Mouse (Mus musculus) forebrain, postnatal 0 days (tissue): Measurements from ENCODE around the gene D430041D05Rik. TPM values are rescaled to one million over a fixed set of nuclear protein-coding genes. Genes with fewer than 3 reads are reported as not detected.

Experiments
- ATAC-seq: fragments of 200-750 bp; cut with Nextera tagmentation; 2 replicates; pipeline ENCODE4 v1.8.0; 2017; ENCODE audit warnings: mild to moderate bottlenecking, moderate library complexity
- DNase-seq: peaks from one replicate; pipeline ENCODE4 v3.0.0-alpha.2; 2015
- H3K27ac ChIP-seq: fragments of 300-500 bp; sonication (generic); 2 replicates; pipeline ENCODE4 v1.5.1; 2014; ENCODE audit warnings: low read depth, mild to moderate bottlenecking, antibody characterized with exemption, low read length, moderate library complexity, mixed read lengths
- H3K27me3 ChIP-seq: fragments of 300-500 bp; sonication (generic); 2 replicates; pipeline ENCODE4 v1.6.1; 2014; ENCODE audit warnings: mild to moderate bottlenecking, low read length, mixed read lengths; ENCODE audit not compliant: insufficient read depth
- H3K36me3 ChIP-seq: fragments of 300-500 bp; sonication (generic); 2 replicates; pipeline ENCODE4 v1.6.1; 2014; ENCODE audit warnings: mild to moderate bottlenecking, moderate library complexity; ENCODE audit not compliant: insufficient read depth
- H3K4me1 ChIP-seq: fragments of 300-500 bp; sonication (generic); 2 replicates; pipeline ENCODE4 v1.6.1; 2014; ENCODE audit warnings: antibody characterized with exemption; ENCODE audit not compliant: insufficient read depth
- H3K4me2 ChIP-seq: fragments of 300-500 bp; sonication (generic); 2 replicates; pipeline ENCODE4 v1.6.1; 2014; ENCODE audit warnings: low read depth, mild to moderate bottlenecking, moderate library complexity
- H3K4me3 ChIP-seq: fragments of 300-500 bp; sonication (generic); 2 replicates; pipeline ENCODE4 v1.5.1; 2014; ENCODE audit warnings: low read depth, low read length, mixed read lengths
- H3K9ac ChIP-seq: fragments of 300-500 bp; sonication (generic); 2 replicates; pipeline ENCODE4 v1.6.1; 2014; ENCODE audit warnings: mild to moderate bottlenecking
- H3K9me3 ChIP-seq: fragments of 300-500 bp; sonication (generic); 2 replicates; pipeline ENCODE4 v1.6.1; 2016; ENCODE audit warnings: low read length
- CTCF ChIP-seq: sonication (generic); IDR thresholded peaks from 2 replicates; pipeline ENCODE4 v1.5.1; 2016; ENCODE audit warnings: antibody characterized with exemption, control low read depth, low read depth
- WGBS: fragments of 180-500 bp; shearing (Covaris S2); extraction: QIAGEN DNeasy Blood & Tissue Kit; methylation state at CpG from one replicate; pipeline ENCODE4 v1.1.7; 2014; 5-methylcytosine and 5-hydroxymethylcytosine counted together
- polyA plus RNA-seq: library from polyadenylated mRNA; unstranded; fragments of >200 nt; fragmentation: Nextera tagmentation; extraction: Ambion mirVana; gene quantifications from 2 replicates; pipeline ENCODE4 v1.2.1, GENCODE M21; 2015
- total RNA-seq: library from RNA; depleted of rRNA; stranded (reverse); fragments of >200 nt; gene quantifications from 2 replicates; pipeline ENCODE4 v1.2.3, GENCODE M21; 2014

The D430041D05Rik gene
- total and polyA plus RNA-seq, 2 experiments from 2014 or later = 11.1 to 58.9 TPM

- Histone ChIP-seq H3K4me1 (no peaks in the 10 kb centered on the region), H3K9me3 (no peaks in the 10 kb centered on the region), H3K4me2 (no peak overlapping the region), H3K27ac (no peak overlapping the region), H3K4me3 (no peak overlapping the region), H3K9ac (no peak overlapping the region), H3K36me3 (no peaks in the 10 kb centered on the region), H3K27me3 (no peaks in the 10 kb centered on the region)
- DNase-seq (peak; percentile 91), ATAC-seq (peak; percentile 83)
- 47% methylated on average over 8 of the region's 8 CpGs for WGBS
- peak; percentile 97 for TF ChIP-seq CTCF
These were observed 276.4 kb downstream of the D430041D05Rik start for GRCm38 (mm10) chr2:104134150-104135056.

GRCm38 (mm10) chr2:104133042-104133810 is 277.6 kb downstream of the D430041D05Rik start:
- WGBS = 47% methylated on average over 12 of the region's 12 CpGs
- ATAC-seq = no peak
- Histone ChIP-seq H3K9ac (no peak overlapping the region), H3K27me3 (no peaks in the 10 kb centered on the region), H3K36me3 (no peaks in the 10 kb centered on the region), H3K27ac (no peak overlapping the region), H3K4me3 (no peak overlapping the region), H3K4me2 (no peak overlapping the region), H3K9me3 (no peaks in the 10 kb centered on the region), H3K4me1 (no peaks in the 10 kb centered on the region)
- DNase-seq = no peak
- no peak for TF ChIP-seq CTCF

GRCm38 (mm10) chr2:104132266-104132859 is 278.4 kb downstream of the D430041D05Rik start:
- no peaks in the 10 kb centered on the region for H3K27me3 ChIP-seq
- ATAC-seq = no peak
- no peak for DNase-seq
- H3K4me2 ChIP-seq = no peak overlapping the region
- H3K9ac ChIP-seq = no peak overlapping the region
- no peak overlapping the region for H3K27ac ChIP-seq
- no peak overlapping the region for H3K4me3 ChIP-seq
- no peaks in the 10 kb centered on the region for H3K9me3 ChIP-seq
- H3K4me1 ChIP-seq = no peaks in the 10 kb centered on the region
- WGBS = 77% methylated on average over 7 of the region's 7 CpGs
- no peaks in the 10 kb centered on the region for H3K36me3 ChIP-seq
- no peak for TF ChIP-seq CTCF

DNA sequence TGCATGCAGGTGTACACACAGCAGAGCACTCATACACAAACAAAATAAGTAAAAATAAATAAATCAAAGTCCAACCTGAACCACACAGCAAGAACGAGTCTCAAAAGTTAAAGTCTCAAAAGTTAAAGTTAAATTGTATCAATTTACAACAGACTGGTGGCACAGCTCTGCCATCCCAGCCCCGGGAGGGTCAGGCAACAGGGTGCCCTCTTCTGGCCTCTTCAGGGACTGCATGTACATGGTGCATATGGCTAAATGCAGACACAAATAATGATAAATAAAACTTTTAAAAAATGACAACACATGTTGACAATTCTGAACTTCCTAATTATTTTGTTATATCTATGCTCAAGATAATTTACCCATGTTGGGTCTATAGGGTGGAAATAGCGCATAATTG is 279.8 kb downstream of the D430041D05Rik start:
- H3K4me2 ChIP-seq = no peak overlapping the region
- H3K36me3 ChIP-seq = no peaks in the 10 kb centered on the region
- H3K27ac ChIP-seq = no peak overlapping the region
- no peak for ATAC-seq
- no peaks in the 10 kb centered on the region for H3K9me3 ChIP-seq
- peak; percentile 60 for TF ChIP-seq CTCF
- no peak overlapping the region for H3K9ac ChIP-seq
- no peak for DNase-seq
- H3K27me3 ChIP-seq = no peaks in the 10 kb centered on the region
- no peaks in the 10 kb centered on the region for H3K4me1 ChIP-seq
- WGBS = 60% methylated on average over 3 of the region's 3 CpGs
- H3K4me3 ChIP-seq = no peak overlapping the region

GRCm38 (mm10) chr2:104130165-104130564 is 280.6 kb downstream of the D430041D05Rik start:
- H3K4me3 ChIP-seq = no peak overlapping the region
- 85% methylated on average over 6 of the region's 6 CpGs for WGBS

GRCm38 (mm10) chr2:104128803-104129531 is 281.8 kb downstream of the D430041D05Rik start:
- Histone ChIP-seq H3K36me3 (no peaks in the 10 kb centered on the region), H3K4me2 (no peak overlapping the region), H3K27me3 (peaks cover 3% of the 10 kb centered on the region; the same call in 1 of the 2 replicates), H3K4me1 (no peaks in the 10 kb centered on the region), H3K27ac (no peak overlapping the region), H3K9ac (no peak overlapping the region), H3K9me3 (no peaks in the 10 kb centered on the region), H3K4me3 (no peak overlapping the region)
- TF ChIP-seq CTCF = no peak
- ATAC-seq = no peak
- DNase-seq = no peak
- WGBS = 87% methylated on average over 13 of the region's 13 CpGs

More at GRCm38 (mm10) chr2:104130165-104130564, 280.6 kb downstream of the D430041D05Rik start:
- Histone ChIP-seq H3K27me3 (no peaks in the 10 kb centered on the region), H3K9me3 (no peaks in the 10 kb centered on the region), H3K27ac (no peak overlapping the region), H3K4me2 (no peak overlapping the region), H3K9ac (no peak overlapping the region), H3K36me3 (no peaks in the 10 kb centered on the region), H3K4me1 (no peaks in the 10 kb centered on the region)
- ATAC-seq (peak; percentile 30), DNase-seq (no peak)
- TF ChIP-seq CTCF = no peak
